Comparison of ENCODE assay signal across 10 mouse cellular contexts in genomic region chr19:32512518-32512917, GRCm38 (mm10). TPM values are rescaled to one million over a fixed set of nuclear protein-coding genes. Genes with fewer than 3 reads are reported as not detected.
DNase-seq lines count a peak whose midpoint lies in the region; ATAC-seq and TF ChIP-seq lines count a peak whose summit lies in the region.
"Had no signal": no experiment of that assay in that cellular context is flagged by ENCODE, and none has a peak within 500 bp of the region (broad histone marks: within the 10 kb centered on the region; RNA-seq: fewer than 3 reads in every experiment).

No protein-coding gene starts in this region.

- H3K4me2 ChIP-seq in liver, embryonic 12.5 days = no peak overlapping the region
- H3K4me2 ChIP-seq: hindbrain, embryonic 12.5 days had no signal

- peak; percentile 19 to 21 for DNase-seq in cerebellum, postnatal 10 days
- DNase-seq in cerebellum, adult 11 months = no peak
- DNase-seq in liver, adult 2 months (ENCODE audit: extremely low read depth, low read depth, low spot score) = no peak
- DNase-seq in MEL (ENCODE audit: low read depth, low spot score) = peak; percentile 63
- DNase-seq in left cerebral cortex, adult 11 months (ENCODE audit: low spot score) = no peak
- DNase-seq in gastrocnemius, postnatal 10 days = no peak
- DNase-seq: retina, postnatal 1 day had no signal

- H3K36me3 ChIP-seq in liver, adult 2 months (ENCODE audit: control insufficient read depth, insufficient read depth, low read length) = peaks cover 9% of the 10 kb centered on the region
- peaks cover 90% of the 10 kb centered on the region for H3K36me3 ChIP-seq in liver, embryonic 12.5 days
- peaks cover 41 to 54% of the 10 kb centered on the region in 2 experiments for H3K36me3 ChIP-seq in MEL (ENCODE audit: control insufficient read depth in 1 of 2, insufficient read depth in 2 of 2, low read length in 2 of 2)

- no peak overlapping the region for H3K9ac ChIP-seq in liver, adult 2 months (ENCODE audit: low read depth, low read length)
- H3K9ac ChIP-seq in liver, embryonic 12.5 days = no peak overlapping the region
- H3K9ac ChIP-seq in MEL (ENCODE audit: control insufficient read depth, low read depth, low read length, poor library complexity, severe bottlenecking) = no peak overlapping the region
- H3K9ac ChIP-seq: hindbrain, embryonic 12.5 days had no signal

- H3K4me1 ChIP-seq in liver, adult 2 months (ENCODE audit: control insufficient read depth, insufficient read depth, low read length) = peaks cover 17% of the 10 kb centered on the region
- H3K4me1 ChIP-seq in liver, embryonic 12.5 days = peaks cover 38% of the 10 kb centered on the region
- H3K4me1 ChIP-seq in MEL (ENCODE audit: control insufficient read depth in 1 of 2, insufficient read depth in 2 of 2, low read length in 2 of 2) = peaks cover 16 to 21% of the 10 kb centered on the region in 2 experiments
- H3K4me1 ChIP-seq: hindbrain, embryonic 12.5 days had no signal

- H3K79me2 ChIP-seq in liver, adult 2 months (ENCODE audit: control insufficient read depth, insufficient read depth, low read length) = no peaks in the 10 kb centered on the region
- peaks cover 12% of the 10 kb centered on the region for H3K79me2 ChIP-seq in MEL (ENCODE audit: control insufficient read depth, insufficient read depth, low read length, poor library complexity)

- peak; percentile 76 for TF ChIP-seq CTCF in liver, adult 2 months (IDR thresholded peaks at IDR 0.05; ENCODE audit: low read depth, low read length)
- TF ChIP-seq CTCF in MEL (IDR thresholded peaks at IDR 0.05 in 2 of 3, conservative IDR thresholded peaks at IDR 0.05 in 1 of 3; ENCODE audit: control insufficient read depth in 1 of 3, insufficient read depth in 1 of 3, low read depth in 2 of 3, low read length in 3 of 3, poor library complexity in 1 of 3, severe bottlenecking in 1 of 3) = peak; percentile 57 to 63 (median 59)

- H3K9me3 ChIP-seq in liver, embryonic 12.5 days (replicated peaks) = no peaks in the 10 kb centered on the region; the same call in 1 of the 2 replicates
- H3K9me3 ChIP-seq in MEL (replicated peaks; ENCODE audit: insufficient read depth, low read length) = no peaks in the 10 kb centered on the region

- no peak overlapping the region for H3K4me3 ChIP-seq in liver, adult 2 months (ENCODE audit: insufficient read depth, low read depth, low read length)
- H3K4me3 ChIP-seq in liver, embryonic 12.5 days = no peak overlapping the region
- no peak overlapping the region for H3K4me3 ChIP-seq in MEL (ENCODE audit: control insufficient read depth in 1 of 2, insufficient read depth in 1 of 2, low read depth in 2 of 2, low read length in 2 of 2)
- H3K4me3 ChIP-seq: hindbrain, embryonic 12.5 days had no signal

- TF ChIP-seq POLR2A in liver, adult 2 months (IDR thresholded peaks at IDR 0.05; ENCODE audit: extremely low read depth, insufficient read depth, low read length) = no peak
- TF ChIP-seq POLR2A in MEL (IDR thresholded peaks at IDR 0.05; ENCODE audit: control insufficient read depth in 1 of 2, insufficient read depth in 1 of 2, low read depth in 1 of 2, low read length in 2 of 2, poor library complexity in 1 of 2) = no peak; a peak in 1 of 4 replicates

- WGBS in liver, adult 2 months = 51% methylated on average over 1 of the region's 1 CpGs
- 17% methylated on average over 1 of the region's 1 CpGs for WGBS in liver, embryonic 12.5 days (ENCODE audit: insufficient replicate concordance)

- no peak for ATAC-seq in liver, embryonic 12.5 days
- peak; percentile 38; the same call in 1 of the 2 replicates for ATAC-seq in megakaryocyte progenitor cell, adult 5-6 weeks (replicated peaks; ENCODE audit: poor library complexity)

- H3K27ac ChIP-seq in liver, adult 2 months (replicated peaks; ENCODE audit: insufficient read depth, low read depth, low read length) = no peak overlapping the region
- H3K27ac ChIP-seq in liver, embryonic 12.5 days = no peak overlapping the region
- H3K27ac ChIP-seq in MEL (ENCODE audit: control insufficient read depth, low read depth, low read length) = no peak overlapping the region
- H3K27ac ChIP-seq: hindbrain, embryonic 12.5 days had no signal

- TF ChIP-seq EP300 in MEL (IDR thresholded peaks at IDR 0.05; ENCODE audit: low read depth in 1 of 2, low read length in 2 of 2) = no peak

- H3K27me3 ChIP-seq in liver, adult 2 months (ENCODE audit: control insufficient read depth, insufficient read depth, low read length) = no peaks in the 10 kb centered on the region
- H3K27me3 ChIP-seq in liver, embryonic 12.5 days (replicated peaks) = no peaks in the 10 kb centered on the region
- no peaks in the 10 kb centered on the region for H3K27me3 ChIP-seq in MEL (ENCODE audit: control insufficient read depth in 1 of 2, insufficient read depth in 2 of 2, low read length in 2 of 2)
- H3K27me3 ChIP-seq: hindbrain, embryonic 12.5 days had no signal

- TF ChIP-seq RAD21 in MEL (IDR thresholded peaks at IDR 0.05; ENCODE audit: low read depth, low read length) = peak; percentile 39

TF ChIP-seq in MEL, 35 proteins besides CTCF, POLR2A, EP300 and RAD21:
- TF ChIP-seq SMC3 (IDR thresholded peaks at IDR 0.05; ENCODE audit: low read depth, low read length) = peak; percentile 45
- TF ChIP-seq POLR2AphosphoS2 (IDR thresholded peaks at IDR 0.05; ENCODE audit: low read length) = no peak
- no peak for TF ChIP-seq MYB (IDR thresholded peaks at IDR 0.05; ENCODE audit: low read depth, low read length)

RNA-seq across cellular contexts. Expression of gene Minpp1, which starts 26.9 kb away (rescaled TPM):
- 35.3 and 44.6 TPM in 2 replicates for total RNA-seq in liver, adult 2 months (2014; rRNA removed)
- polyA plus RNA-seq in liver, adult 2 months (2012; rRNA removed) = 46.8 and 53.9 TPM in 2 replicates
- 118 and 120 TPM in 2 replicates for polyA plus RNA-seq in liver, embryonic 12.5 days (2016; fragmentation: Nextera tagmentation; extraction: Ambion mirVana)
- total RNA-seq in MEL (2012; rRNA removed) = 192 and 256 TPM in 2 replicates
- polyA plus RNA-seq in MEL (2012; ENCODE audit: insufficient read depth in 1 of 2, insufficient read length in 2 of 2, low read depth in 1 of 2, low replicate concordance in 2 of 2, missing spikeins in 1 of 2) = 100 to 1,000 TPM in 1 of 2 experiments, not detected in 1; 176 TPM
- total RNA-seq in megakaryocyte progenitor cell, adult 5-6 weeks (2015) = 58.3 and 67.6 TPM in 2 replicates
- 45.6 and 53.2 TPM in 2 replicates for total RNA-seq in megakaryocyte progenitor cell, adult 5-6 weeks (2017)
- 10 to 100 TPM; 23.0 to 25.6 TPM for total RNA-seq in gastrocnemius, postnatal 10 days (2021)

RNA-seq across cellular contexts. Expression of gene Rpl9-ps6, which starts 46.1 kb away (rescaled TPM):
- 23.8 and 24.3 TPM in 2 replicates for total RNA-seq in liver, adult 2 months (2014; rRNA removed)
- 2.6 and 3.0 TPM in 2 replicates for polyA plus RNA-seq in liver, adult 2 months (2012; rRNA removed)
- polyA plus RNA-seq in liver, embryonic 12.5 days (2016; fragmentation: Nextera tagmentation; extraction: Ambion mirVana) = 72.7 and 75.0 TPM in 2 replicates
- total RNA-seq in MEL (2012; rRNA removed) = 111 and 161 TPM in 2 replicates
- 10 to 100 TPM in 1 of 2 experiments, not detected in 1; 95.5 TPM for polyA plus RNA-seq in MEL (2012; ENCODE audit: insufficient read depth in 1 of 2, insufficient read length in 2 of 2, low read depth in 1 of 2, low replicate concordance in 2 of 2, missing spikeins in 1 of 2)
- 253 and 285 TPM in 2 replicates for total RNA-seq in megakaryocyte progenitor cell, adult 5-6 weeks (2015)
- 104 and 124 TPM in 2 replicates for total RNA-seq in megakaryocyte progenitor cell, adult 5-6 weeks (2017)
- total RNA-seq in gastrocnemius, postnatal 10 days (2021) = 10 to 100 TPM; 43.7 to 46.4 TPM

Comparison
In these comparisons a context has a peak if more than half of its experiments do, and no peak if none do; other contexts are left out.
1. DNase-seq: peak in cerebellum, postnatal 10 days (2 of 2) and MEL (single experiment); none in cerebellum, adult 11 months (single experiment), liver, adult 2 months (single experiment), left cerebral cortex, adult 11 months (single experiment) and gastrocnemius, postnatal 10 days (single experiment).